Mouse (Mus musculus) cerebellum, adult (tissue): ENCODE results near the gene Olfr1016.

ENCODE experiments used
- ATAC-seq: cut with Nextera tagmentation; 2 replicates; pipeline ENCODE4 v1.9.2; 2017; ENCODE audit warnings: mild to moderate bottlenecking, moderate library complexity, mixed read lengths; ENCODE audit not compliant: insufficient number of reproducible peaks, low FRiP score, low TSS enrichment

Olfr1016 gene

GRCm38 (mm10) chr2:85802444-85802843 lies at the start of gene Olfr1016:
TSS of gene Olfr1016 (minus strand) at chr2:85802544.
- no peak for ATAC-seq

GRCm38 (mm10) chr2:85846730-85847129 lies 44.4 kb upstream of the Olfr1016 start, which contains the start of gene Olfr1020:
TSS of gene Olfr1020 (plus strand) at chr2:85847030.
- ATAC-seq: no peak

- no peak for ATAC-seq
These were observed 43.0 kb upstream of the Olfr1016 start, which contains the start of gene Olfr1019 for GRCm38 (mm10) chr2:85845383-85845782. TSS of gene Olfr1019 (minus strand) at chr2:85845483.

- ATAC-seq: no peak
These were observed 15.8 kb upstream of the Olfr1016 start, which contains the start of gene Olfr1018 for GRCm38 (mm10) chr2:85818179-85818578. TSS of gene Olfr1018 (plus strand) at chr2:85818479.

GRCm38 (mm10) chr2:85804501-85804900 lies 2.2 kb upstream of the Olfr1016 start:
- ATAC-seq: no peak

- ATAC-seq: no peak
These were observed 10.0 kb downstream of the Olfr1016 start for GRCm38 (mm10) chr2:85792331-85792730.

- no peak for ATAC-seq
These were observed 20.6 kb downstream of the Olfr1016 start, which contains the start of gene Olfr1015 for GRCm38 (mm10) chr2:85781717-85782116. TSS of gene Olfr1015 (plus strand) at chr2:85782017.

- ATAC-seq: no peak
These were observed 29.9 kb downstream of the Olfr1016 start, which contains the start of gene Olfr1014 for GRCm38 (mm10) chr2:85772413-85772812. TSS of gene Olfr1014 (plus strand) at chr2:85772713.

- no peak for ATAC-seq
These were observed 35.5 kb downstream of the Olfr1016 start, which contains the start of gene Olfr1013 for GRCm38 (mm10) chr2:85766798-85767197. TSS of gene Olfr1013 (plus strand) at chr2:85767098.

- no peak for ATAC-seq
These were observed 39.7 kb downstream of the Olfr1016 start, which contains the start of gene Olfr1012 for GRCm38 (mm10) chr2:85762666-85763065. TSS of gene Olfr1012 (minus strand) at chr2:85762766.

GRCm38 (mm10) chr2:85753822-85754221 lies 48.5 kb downstream of the Olfr1016 start:
- ATAC-seq: no peak
